Mouse (Mus musculus) gastrocnemius, postnatal 14 days (tissue): Measurements from ENCODE around the gene Srebf2. TPM values are rescaled to one million over a fixed set of nuclear protein-coding genes. Genes with fewer than 3 reads are reported as not detected.

Experiments used
- DNase-seq: peaks from one replicate; pipeline ENCODE4 v3.0.0; 2021; ENCODE audit warnings: mixed read lengths
- intact Hi-C: fragments of 180-260 bp; cut with DNase I; formaldehyde crosslinking; loops from one replicate; pipeline ENCODE4 v1.15.1; 2025; ENCODE audit warnings: low total_unique reads
- total RNA-seq, 2 experiments: library from RNA; stranded (reverse); gene quantifications; 2 replicates each; pipeline ENCODE4 v1.2.3; 2021

Srebf2 gene
- total RNA-seq, 2 experiments from 2014 or later: 13.7 to 22.9 TPM

DNA sequence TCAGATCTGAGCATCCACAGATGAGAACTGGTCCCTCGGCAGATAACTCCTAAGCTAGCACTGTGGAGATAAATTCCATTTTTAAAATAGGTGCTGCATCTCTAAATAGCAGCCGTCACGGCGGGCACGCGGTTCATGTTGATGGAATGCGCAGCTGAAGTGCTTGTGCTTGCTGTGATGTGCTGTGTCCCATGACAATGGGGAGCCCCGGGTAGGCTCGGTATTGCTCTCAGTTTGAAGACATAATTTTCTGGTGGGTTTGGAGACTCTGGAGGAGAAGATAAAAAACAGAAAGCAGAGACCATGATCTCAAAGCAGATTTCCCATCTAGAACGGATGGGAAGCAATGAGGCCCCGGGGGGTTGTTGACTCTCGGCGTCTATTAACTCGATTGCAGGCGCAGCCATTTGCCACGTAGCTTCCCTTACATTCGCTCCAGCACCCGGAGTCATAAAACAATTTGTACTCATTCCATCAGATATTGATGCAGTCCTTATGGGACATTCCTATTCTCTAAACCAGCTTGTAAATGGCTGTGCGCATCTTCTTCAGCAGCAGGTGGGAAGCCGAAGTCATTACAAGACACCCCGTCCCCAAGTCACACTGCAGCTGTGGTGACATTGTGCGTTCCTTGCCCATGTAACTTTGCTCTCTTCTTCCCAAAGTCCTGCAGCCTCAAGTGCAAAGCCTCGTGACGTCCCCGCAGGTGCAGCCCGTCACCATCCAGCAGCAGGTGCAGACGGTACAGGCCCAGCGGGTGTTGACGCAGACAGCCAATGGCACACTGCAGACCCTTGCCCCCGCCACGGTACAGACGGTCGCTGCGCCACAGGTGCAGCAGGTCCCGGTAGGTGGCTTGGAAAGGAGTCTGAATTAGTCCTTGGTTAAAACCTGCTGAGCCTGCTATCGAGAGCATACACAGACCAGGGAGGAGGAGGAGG is 23.7 kb downstream of the Srebf2 start:
- intact Hi-C loops: no loop called here
- no peak for DNase-seq

GRCm38 (mm10) chr15:82172648-82173047 is 25.7 kb downstream of the Srebf2 start:
- no peak for DNase-seq
- intact Hi-C loops: no loop called here

DNA sequence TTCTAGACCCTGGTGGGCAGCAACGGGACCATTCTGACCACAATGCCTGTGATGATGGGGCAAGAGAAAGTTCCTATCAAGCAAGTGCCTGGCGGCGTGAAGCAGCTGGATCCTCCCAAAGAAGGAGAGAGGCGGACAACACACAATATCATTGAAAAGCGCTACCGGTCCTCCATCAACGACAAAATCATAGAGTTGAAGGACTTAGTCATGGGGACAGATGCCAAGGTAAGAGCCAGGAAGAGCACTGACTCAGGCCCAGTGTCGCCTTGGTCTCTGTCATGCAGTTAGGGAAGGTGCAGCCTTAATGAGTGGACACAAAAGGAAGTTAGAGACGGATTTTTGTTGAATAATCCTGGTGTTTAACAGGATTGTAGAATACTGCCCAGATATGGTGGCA is 28.1 kb downstream of the Srebf2 start:
- intact Hi-C loops: no loop called here
- no peak for DNase-seq

DNA sequence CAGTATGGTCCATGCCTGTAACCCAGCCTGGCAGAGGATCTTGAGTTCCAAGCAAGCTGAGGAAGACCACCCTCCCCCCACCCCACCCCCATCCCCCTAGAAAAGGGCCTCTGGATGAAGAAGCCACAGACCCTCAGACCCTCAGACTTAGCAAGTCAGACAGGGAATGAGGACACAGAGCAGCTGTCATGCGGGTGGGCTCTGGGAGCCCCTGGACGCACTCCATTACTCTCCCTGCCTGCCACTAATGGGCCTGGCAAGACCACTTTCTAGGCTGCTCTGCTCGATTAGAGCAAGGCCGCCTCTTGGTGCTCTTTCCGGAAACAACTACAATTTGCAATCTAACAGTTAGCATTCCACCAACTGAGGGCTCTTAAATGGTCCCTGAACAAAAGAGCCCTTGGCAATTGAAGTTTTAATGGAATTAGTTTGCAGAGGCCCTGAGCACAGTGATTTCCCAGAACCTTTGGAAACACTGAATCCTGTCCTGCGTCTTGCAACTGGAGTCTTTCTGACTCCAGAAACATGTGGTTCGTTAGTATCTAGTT is 30.8 kb downstream of the Srebf2 start:
- intact Hi-C loops: no loop called here
- no peak for DNase-seq

GRCm38 (mm10) chr15:82181131-82181530 is 34.1 kb downstream of the Srebf2 start:
- intact Hi-C loops: no loop called here
- no peak for DNase-seq

DNA sequence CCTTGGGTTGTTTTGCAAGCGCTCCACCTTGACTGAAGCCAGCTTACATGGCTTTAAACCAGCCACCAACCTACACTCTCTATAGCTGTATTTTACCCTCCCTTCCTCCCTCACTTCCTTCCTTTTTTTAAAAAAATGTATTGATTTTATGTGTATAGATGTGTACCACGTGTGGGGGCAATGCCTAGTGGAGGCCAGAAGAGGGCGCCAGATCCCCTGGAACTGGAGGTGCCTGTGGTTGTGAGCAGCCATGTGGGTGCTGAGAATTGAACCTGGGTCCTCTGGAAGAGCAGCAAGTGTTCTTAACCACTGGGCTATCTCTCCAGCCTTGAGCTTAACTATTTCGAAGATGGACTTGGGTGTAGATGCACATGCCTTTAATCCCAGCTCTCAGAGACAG is 35.3 kb downstream of the Srebf2 start:
- no peak for DNase-seq
- intact Hi-C loops: no loop called here

- intact Hi-C loops: no loop called here
- no peak for DNase-seq
Observed at GRCm38 (mm10) chr15:82183596-82183995, 36.6 kb downstream of the Srebf2 start.

DNA sequence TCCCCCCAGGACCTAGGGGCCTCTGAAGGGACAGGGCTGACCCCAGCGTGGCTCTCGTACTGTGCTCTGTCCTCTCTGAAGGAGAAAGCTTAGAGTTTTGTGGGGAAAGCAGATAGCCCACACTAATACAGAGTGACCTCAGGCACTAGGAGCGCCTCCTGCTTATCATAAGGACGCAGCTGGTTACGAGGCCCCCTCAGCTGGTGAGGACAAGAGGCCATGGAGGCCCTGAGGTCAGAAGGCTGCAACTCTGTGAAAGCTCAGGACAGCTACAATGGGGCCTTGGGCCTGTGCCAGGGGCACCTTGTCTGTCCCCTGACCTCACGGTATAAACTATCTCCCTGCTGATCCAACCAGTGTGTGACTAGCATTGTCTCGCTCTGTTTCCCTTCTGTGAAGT is 37.2 kb downstream of the Srebf2 start:
- intact Hi-C loops: no loop called here
- DNase-seq: no peak

DNA sequence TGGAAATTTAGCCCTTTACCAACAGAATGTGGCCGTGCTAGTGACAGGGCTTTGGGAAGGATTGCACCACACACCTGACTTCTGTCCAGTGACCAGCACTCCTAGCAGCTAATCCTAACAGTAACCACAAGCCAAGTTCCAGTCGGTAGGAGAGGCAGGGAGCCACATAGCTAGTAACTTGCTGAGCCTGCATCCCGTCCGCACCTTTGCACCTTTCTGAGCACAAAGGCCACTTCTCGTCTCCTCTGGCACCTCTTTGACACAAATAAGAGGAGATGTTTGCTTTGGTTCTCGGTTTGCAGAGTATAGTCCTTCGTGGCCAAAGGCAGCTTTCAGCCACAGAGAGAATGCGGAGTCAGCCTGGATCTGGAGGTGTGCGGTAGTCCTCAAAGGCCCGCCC is 37.7 kb downstream of the Srebf2 start:
- intact Hi-C loops: no loop called here
- DNase-seq: no peak

DNA sequence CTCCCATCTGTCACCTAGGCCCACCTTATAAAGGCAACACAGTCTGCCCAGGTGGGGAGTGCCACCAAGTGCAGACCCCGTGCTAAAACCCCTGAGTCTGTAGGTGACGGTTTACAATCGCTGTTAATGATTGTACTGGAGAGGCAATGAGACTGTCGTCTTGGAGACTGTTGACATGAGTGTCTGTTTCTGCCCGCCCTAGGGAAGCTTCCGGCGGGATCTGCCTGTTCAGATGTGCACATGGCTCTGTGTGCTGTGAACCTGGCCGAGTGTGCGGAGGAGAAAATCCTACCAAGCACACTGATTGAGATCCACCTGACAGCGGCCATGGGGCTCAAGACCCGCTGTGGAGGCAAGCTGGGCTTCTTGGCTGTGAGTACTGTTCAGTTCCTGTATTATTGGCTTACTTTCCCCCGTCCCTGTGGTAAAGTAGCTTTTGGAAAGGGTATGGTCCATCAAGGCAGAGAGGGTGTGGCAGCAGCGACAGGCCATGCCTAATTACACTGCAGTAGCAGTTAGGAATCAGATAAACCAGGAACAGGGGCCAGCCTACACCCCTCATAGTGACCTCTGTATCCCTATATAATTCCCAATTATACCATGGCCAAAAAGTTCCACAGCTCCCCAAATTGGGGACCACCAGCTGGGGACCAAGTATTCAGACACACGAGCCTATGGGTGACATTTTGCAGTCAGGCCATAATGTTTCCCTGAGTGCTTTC is 38.2 kb downstream of the Srebf2 start:
- intact Hi-C loops: no loop called here
- DNase-seq: no peak

- intact Hi-C loops: no loop called here
- no peak for DNase-seq
Observed at GRCm38 (mm10) chr15:82186131-82186530, 39.1 kb downstream of the Srebf2 start.

DNA sequence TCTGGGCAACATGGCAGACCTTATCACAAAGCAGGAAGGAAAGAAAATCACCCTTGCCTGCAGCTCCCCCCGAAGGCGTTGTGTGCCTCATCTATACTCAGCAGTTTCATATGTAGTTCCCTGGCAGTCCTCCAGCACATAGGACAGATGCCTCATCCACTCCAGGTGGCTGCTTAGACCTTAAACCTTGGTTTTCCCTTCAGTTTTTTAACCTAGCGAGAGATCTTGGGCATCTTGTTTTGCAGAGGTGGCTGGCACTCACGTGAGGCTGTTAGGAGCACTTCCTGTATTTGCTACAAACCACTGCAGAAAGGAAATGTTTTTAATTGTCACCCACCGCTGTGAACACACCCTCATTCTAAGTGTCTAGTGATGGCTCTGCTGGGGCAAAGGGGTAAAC is 40.0 kb downstream of the Srebf2 start:
- intact Hi-C loops: no loop called here
- DNase-seq: no peak

GRCm38 (mm10) chr15:82187401-82187800 is 40.4 kb downstream of the Srebf2 start:
- intact Hi-C loops: no loop called here
- no peak for DNase-seq

DNA sequence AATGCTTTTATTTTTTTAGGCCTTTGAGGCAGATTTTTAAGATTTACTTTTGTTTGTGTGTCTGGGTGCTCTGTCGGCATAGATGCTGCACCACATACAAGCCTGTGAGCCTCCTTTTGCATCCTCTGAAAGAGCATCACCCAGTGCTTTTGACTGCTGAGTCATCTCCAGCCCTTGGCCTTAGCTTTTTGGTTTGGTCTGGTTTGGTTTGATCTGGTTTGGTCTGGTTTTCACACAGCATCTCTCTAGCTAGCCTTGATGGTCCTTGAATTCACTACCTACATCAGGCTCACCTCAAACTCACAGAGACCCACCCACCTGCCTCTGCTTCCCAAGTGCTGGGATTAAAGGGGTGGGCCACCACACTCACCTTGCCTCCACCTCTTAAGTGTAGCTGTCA is 40.9 kb downstream of the Srebf2 start:
- DNase-seq: no peak
- intact Hi-C loops: no loop called here

GRCm38 (mm10) chr15:82188481-82189240 is 41.7 kb downstream of the Srebf2 start:
- peak; percentile 80 for DNase-seq
- intact Hi-C loops: no loop called here

GRCm38 (mm10) chr15:82192617-82193016 is 45.6 kb downstream of the Srebf2 start:
- no peak for DNase-seq
- intact Hi-C loops: no loop called here

DNA sequence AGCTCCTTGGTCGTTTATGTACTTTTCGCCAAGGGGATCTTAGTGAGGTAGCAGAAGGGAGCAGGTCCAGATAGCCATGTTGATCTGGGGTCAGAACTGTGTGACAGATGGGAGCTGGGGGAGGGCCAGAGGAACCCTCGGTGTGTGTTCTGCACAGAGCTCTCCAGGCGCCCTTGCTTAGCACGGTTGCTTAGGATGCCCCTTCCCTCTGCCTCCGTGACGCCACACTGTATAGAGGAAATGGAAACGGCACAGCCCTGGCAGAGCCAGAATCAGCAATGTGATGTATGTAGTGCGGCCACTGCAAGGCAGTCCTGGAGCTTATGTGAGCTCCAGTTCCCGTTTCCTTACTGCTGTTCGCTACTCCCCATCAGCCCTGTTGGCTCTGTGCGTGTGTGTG is 49.3 kb downstream of the Srebf2 start:
- no peak for DNase-seq
- intact Hi-C loops: no loop called here

DNA sequence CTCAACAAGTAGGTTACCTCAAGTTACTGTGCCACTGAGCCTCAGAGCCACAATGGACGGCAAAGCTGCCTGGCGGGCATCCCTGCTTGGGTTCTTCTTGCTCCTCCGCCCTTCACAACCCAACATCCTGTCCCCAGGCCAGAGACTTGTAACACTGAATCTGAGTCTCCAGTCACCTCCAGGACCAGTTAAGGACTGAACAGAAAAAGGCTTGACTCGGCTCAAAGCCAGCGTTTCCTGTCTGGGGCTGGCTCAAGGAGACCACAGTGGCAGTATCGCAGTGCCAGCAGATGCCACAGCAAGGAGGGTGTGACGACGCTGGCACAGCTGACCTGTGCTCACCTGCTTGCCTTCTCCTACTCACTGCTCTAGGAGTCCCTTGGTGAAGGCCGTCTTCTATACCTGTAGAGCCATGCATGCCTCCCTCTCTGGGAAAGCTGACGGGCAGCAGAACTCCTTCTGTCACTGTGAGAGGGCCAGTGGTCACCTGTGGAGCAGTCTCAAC is 50.3 kb downstream of the Srebf2 start:
- intact Hi-C loops: no loop called here
- DNase-seq: no peak

GRCm38 (mm10) chr15:82197937-82198336 is 51.0 kb downstream of the Srebf2 start:
- intact Hi-C loops: no loop called here
- DNase-seq: no peak

- intact Hi-C loops: no loop called here
- DNase-seq: no peak
Observed at GRCm38 (mm10) chr15:82198342-82198741, 51.4 kb downstream of the Srebf2 start.
